Mouse (Mus musculus): ENCODE data around the gene Usp40. TPM values are rescaled to one million over a fixed set of nuclear protein-coding genes. Genes with fewer than 3 reads are reported as not detected.

Gene Usp40
- polyA plus RNA-seq, 1 experiment from 2014 or later = 31.2 TPM

DNA sequence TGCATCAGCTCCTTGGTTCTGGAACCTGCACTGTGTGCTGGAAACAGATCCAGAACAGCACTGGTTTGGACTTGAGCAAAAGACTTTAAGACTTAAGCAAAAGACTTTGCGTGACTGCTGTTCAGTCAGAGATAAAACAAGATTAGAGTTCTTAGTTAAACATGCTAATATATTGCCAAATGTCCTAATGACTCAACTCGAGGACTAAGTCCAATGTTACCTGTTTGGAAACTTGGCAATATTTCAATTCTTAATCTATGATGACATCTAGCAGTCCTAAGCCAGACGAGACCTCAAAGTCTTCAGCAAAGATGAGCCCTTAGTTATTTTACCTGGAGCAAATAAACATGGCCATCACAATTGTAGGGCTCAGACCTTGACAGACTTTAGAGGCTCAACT lies 5.4 kb upstream of the Usp40 start:
- Histone ChIP-seq H3K9ac (ENCODE audit: low read depth, low read length) (no peak overlapping the region), H3K4me3 (ENCODE audit: low read depth, low read length) (no peak overlapping the region), H3K27me3 (replicated peaks; ENCODE audit: control insufficient read depth, insufficient read depth, low read length) (no peaks in the 10 kb centered on the region), H3K4me1 (ENCODE audit: control insufficient read depth, insufficient read depth, low read length) (no peaks in the 10 kb centered on the region), H3K27ac (replicated peaks; ENCODE audit: low read depth, low read length) (no peak overlapping the region), H3K9me3 (ENCODE audit: control insufficient read depth, low read length) (peaks cover 16% of the 10 kb centered on the region; the same call in 1 of the 2 replicates), H3K36me3 (ENCODE audit: control insufficient read depth, insufficient read depth, low read length) (no peaks in the 10 kb centered on the region), H3K4me2 (ENCODE audit: low read depth, low read length) (no peak overlapping the region)
- DNase-seq (ENCODE audit: low spot score) = no peak
- no peak for ATAC-seq (ENCODE audit: low read depth)
- WGBS = 74% methylated on average over 3 of the region's 3 CpGs

DNA sequence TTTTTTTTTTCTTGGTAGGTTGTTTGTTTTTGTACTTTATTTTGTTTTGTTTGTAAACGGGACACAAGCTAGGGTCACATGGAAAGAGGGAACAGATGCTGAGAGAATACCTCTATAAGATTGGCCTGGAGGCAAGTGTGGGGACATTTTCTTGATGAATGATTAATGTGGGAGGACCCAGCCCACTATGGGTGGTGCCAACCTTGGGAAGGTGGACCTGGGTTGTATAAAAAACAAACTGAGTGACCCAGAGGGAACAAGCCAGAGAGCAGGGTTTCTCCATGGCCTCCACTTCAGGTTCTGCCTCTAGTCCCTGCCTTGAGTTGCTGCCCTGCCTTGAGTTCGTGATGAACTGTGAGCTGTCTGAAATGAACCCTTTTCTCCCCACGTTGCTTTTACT lies 1.2 kb upstream of the Usp40 start:
- no peak overlapping the region for H3K27ac ChIP-seq (replicated peaks; ENCODE audit: low read depth, low read length)
- peaks cover 5% of the 10 kb centered on the region; the same call in 1 of the 2 replicates for H3K9me3 ChIP-seq (ENCODE audit: control insufficient read depth, low read length)
- H3K4me3 ChIP-seq (ENCODE audit: low read depth, low read length) = no peak overlapping the region
- H3K36me3 ChIP-seq (ENCODE audit: control insufficient read depth, insufficient read depth, low read length) = peaks cover 11% of the 10 kb centered on the region; the same call in 1 of the 2 replicates
- no peak overlapping the region for H3K9ac ChIP-seq (ENCODE audit: low read depth, low read length)
- no peak overlapping the region for H3K4me2 ChIP-seq (ENCODE audit: low read depth, low read length)
- no peak for DNase-seq (ENCODE audit: low spot score)
- H3K27me3 ChIP-seq (replicated peaks; ENCODE audit: control insufficient read depth, insufficient read depth, low read length) = no peaks in the 10 kb centered on the region
- H3K4me1 ChIP-seq (ENCODE audit: control insufficient read depth, insufficient read depth, low read length) = peaks cover 12% of the 10 kb centered on the region
- WGBS = 63% methylated on average over 3 of the region's 3 CpGs
- ATAC-seq (ENCODE audit: low read depth) = no peak

DNA sequence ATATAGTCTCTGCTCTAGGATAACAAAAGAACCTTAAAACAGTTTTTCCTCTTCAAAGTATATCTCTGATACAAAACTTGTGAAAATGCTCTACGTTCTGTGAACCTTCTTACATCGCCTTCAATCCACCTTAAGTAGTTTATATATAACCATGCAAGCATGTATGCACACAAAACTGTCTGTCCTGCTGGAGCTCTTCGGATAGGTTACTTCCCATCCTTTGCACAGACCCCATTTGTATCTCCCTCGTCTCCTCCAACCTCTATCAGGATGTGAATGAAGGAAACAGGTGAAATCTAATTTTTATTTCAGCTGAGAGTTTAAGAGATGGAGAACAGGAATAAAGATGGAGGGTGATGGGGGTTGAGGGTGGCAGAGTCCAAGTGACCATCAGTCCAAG lies 384 bp upstream of the Usp40 start:
- peak; percentile 27; the same call in 1 of the 2 replicates for ATAC-seq (ENCODE audit: low read depth)
- Histone ChIP-seq H3K36me3 (ENCODE audit: control insufficient read depth, insufficient read depth, low read length) (peaks cover 17% of the 10 kb centered on the region), H3K27me3 (replicated peaks; ENCODE audit: control insufficient read depth, insufficient read depth, low read length) (no peaks in the 10 kb centered on the region), H3K4me3 (ENCODE audit: low read depth, low read length) (peak overlapping the region; percentile 58), H3K9me3 (ENCODE audit: control insufficient read depth, low read length) (no peaks in the 10 kb centered on the region), H3K27ac (replicated peaks; ENCODE audit: low read depth, low read length) (peak overlapping the region; percentile 88; the same call in 1 of the 2 replicates), H3K9ac (ENCODE audit: low read depth, low read length) (peak overlapping the region; percentile 88), H3K4me2 (ENCODE audit: low read depth, low read length) (peak overlapping the region; percentile 68), H3K4me1 (ENCODE audit: control insufficient read depth, insufficient read depth, low read length) (peaks cover 12% of the 10 kb centered on the region)
- 37% methylated on average over 4 of the region's 4 CpGs for WGBS
- DNase-seq (ENCODE audit: low spot score) = no peak

DNA sequence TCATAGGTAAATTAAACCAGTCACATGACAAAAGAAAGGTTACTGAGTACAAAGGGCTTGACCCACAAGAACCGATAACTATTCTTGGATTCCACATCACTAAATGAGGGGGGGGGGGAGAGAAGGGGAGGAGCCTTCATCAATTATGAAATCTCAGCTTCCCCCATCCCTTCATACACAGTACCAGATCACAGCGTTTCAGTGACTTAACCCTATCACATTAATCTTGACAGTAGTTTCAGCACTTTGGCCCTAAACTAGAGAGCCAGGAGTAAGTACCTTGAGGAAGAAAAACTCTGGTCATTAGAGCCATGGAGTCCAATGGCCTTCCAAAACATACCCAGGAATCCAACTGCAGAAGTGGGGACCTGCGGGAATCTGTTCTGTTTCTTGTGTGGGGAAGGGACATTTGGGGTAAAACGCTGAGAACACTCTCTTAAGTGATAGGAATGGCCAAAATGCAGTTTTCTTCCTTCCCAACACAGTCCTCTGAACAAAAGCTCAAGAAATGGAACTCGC lies 600 bp downstream of the Usp40 start:
- 3% methylated on average over 5 of the region's 5 CpGs for WGBS
- DNase-seq (ENCODE audit: low spot score) = peak; percentile 13

DNA sequence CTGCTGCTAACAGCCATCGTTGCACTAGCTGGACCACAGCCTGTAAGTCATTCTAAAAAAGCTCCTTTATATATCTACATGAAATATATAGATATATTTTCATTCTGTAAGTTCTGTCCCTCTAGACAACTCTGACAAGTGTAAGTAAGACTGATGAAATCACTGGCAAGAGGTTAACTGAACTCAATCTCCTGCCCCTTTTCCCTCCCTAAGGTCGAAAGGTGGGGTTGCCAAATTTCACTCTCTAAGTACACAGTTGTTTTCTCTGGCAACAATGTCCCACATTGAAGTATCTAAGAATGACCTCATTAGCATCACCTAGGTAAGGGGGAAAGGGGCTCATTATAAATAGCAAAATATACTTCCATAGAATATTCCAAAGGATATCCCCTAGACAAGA lies 15.6 kb downstream of the Usp40 start:
- Histone ChIP-seq H3K9me3 (ENCODE audit: control insufficient read depth, low read length) (no peaks in the 10 kb centered on the region), H3K27ac (replicated peaks; ENCODE audit: low read depth, low read length) (no peak overlapping the region), H3K4me2 (ENCODE audit: low read depth, low read length) (no peak overlapping the region), H3K36me3 (ENCODE audit: control insufficient read depth, insufficient read depth, low read length) (peaks cover 95% of the 10 kb centered on the region), H3K4me3 (ENCODE audit: low read depth, low read length) (no peak overlapping the region), H3K27me3 (replicated peaks; ENCODE audit: control insufficient read depth, insufficient read depth, low read length) (no peaks in the 10 kb centered on the region), H3K9ac (ENCODE audit: low read depth, low read length) (no peak overlapping the region), H3K4me1 (ENCODE audit: control insufficient read depth, insufficient read depth, low read length) (no peaks in the 10 kb centered on the region)
- WGBS = 91% methylated on average over 2 of the region's 2 CpGs
- no peak for DNase-seq (ENCODE audit: low spot score)
- ATAC-seq (ENCODE audit: low read depth) = no peak

More for the DNA sequence above, 600 bp downstream of the Usp40 start:
- H3K4me3 ChIP-seq (ENCODE audit: low read depth, low read length) = peak overlapping the region; percentile 58
- no peaks in the 10 kb centered on the region for H3K9me3 ChIP-seq (ENCODE audit: control insufficient read depth, low read length)
- H3K27me3 ChIP-seq (replicated peaks; ENCODE audit: control insufficient read depth, insufficient read depth, low read length) = no peaks in the 10 kb centered on the region
- H3K36me3 ChIP-seq (ENCODE audit: control insufficient read depth, insufficient read depth, low read length) = peaks cover 27% of the 10 kb centered on the region
- peak; percentile 42 for ATAC-seq (ENCODE audit: low read depth)
- peak overlapping the region; percentile 68 for H3K4me2 ChIP-seq (ENCODE audit: low read depth, low read length)
- peak overlapping the region; percentile 88 for H3K9ac ChIP-seq (ENCODE audit: low read depth, low read length)
- H3K4me1 ChIP-seq (ENCODE audit: control insufficient read depth, insufficient read depth, low read length) = peaks cover 12% of the 10 kb centered on the region
- peak overlapping the region; percentile 88 for H3K27ac ChIP-seq (replicated peaks; ENCODE audit: low read depth, low read length)

DNA sequence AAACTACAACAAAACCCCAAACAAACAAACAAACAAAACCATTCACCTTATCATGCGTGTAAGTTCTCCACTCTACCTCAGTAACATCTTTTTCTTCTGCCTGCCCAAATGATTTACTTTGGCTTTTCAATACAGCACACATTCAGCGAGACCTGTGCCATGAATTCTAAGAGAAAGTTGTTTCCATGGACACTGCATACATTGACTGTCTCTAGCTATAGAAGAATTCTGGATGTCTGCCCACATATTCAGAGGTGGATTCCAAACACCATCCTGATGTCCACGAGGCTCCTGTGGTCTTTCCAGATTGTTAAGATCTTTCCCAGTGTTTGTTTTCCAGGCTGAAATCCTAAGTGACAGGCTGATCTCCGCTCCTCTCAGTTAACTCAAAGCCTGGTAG lies 26.1 kb downstream of the Usp40 start:
- no peak overlapping the region for H3K27ac ChIP-seq (replicated peaks; ENCODE audit: low read depth, low read length)
- ATAC-seq (ENCODE audit: low read depth) (no peak), DNase-seq (ENCODE audit: low spot score) (peak; percentile 5)

DNA sequence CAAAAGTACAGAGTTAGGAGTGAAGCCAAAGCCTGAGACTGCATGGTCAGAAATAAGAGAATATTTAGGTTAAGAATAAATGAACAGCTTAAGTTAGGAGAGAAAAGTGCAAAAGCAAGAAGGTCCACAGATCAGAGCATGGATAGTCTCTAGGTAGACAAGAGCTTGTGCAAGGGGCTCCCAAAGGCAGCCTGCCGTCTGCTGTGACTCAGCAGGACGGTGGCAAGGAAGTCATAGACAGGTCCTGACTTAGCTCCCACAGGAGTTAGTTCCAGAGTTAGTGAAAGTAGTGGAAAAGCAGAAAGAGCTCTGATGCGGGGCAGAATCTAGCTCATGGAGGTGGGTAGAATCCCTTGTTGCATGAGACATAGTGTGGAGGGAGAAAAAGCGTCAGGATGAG lies 38.0 kb downstream of the Usp40 start:
- 79% methylated on average over 4 of the region's 4 CpGs for WGBS
- H3K27ac ChIP-seq (replicated peaks; ENCODE audit: low read depth, low read length) = no peak overlapping the region
- ATAC-seq (ENCODE audit: low read depth) (no peak), DNase-seq (ENCODE audit: low spot score) (no peak)
- H3K4me2 ChIP-seq (ENCODE audit: low read depth, low read length) = no peak overlapping the region
- no peak overlapping the region for H3K9ac ChIP-seq (ENCODE audit: low read depth, low read length)
- H3K27me3 ChIP-seq (replicated peaks; ENCODE audit: control insufficient read depth, insufficient read depth, low read length) = no peaks in the 10 kb centered on the region
- peaks cover 87% of the 10 kb centered on the region for H3K36me3 ChIP-seq (ENCODE audit: control insufficient read depth, insufficient read depth, low read length)
- H3K4me3 ChIP-seq (ENCODE audit: low read depth, low read length) = no peak overlapping the region
- H3K4me1 ChIP-seq (ENCODE audit: control insufficient read depth, insufficient read depth, low read length) = no peaks in the 10 kb centered on the region
- H3K9me3 ChIP-seq (ENCODE audit: control insufficient read depth, low read length) = no peaks in the 10 kb centered on the region

More for the DNA sequence above, 26.1 kb downstream of the Usp40 start:
- Histone ChIP-seq H3K4me2 (ENCODE audit: low read depth, low read length) (no peak overlapping the region), H3K27me3 (replicated peaks; ENCODE audit: control insufficient read depth, insufficient read depth, low read length) (no peaks in the 10 kb centered on the region), H3K9me3 (ENCODE audit: control insufficient read depth, low read length) (no peaks in the 10 kb centered on the region), H3K4me1 (ENCODE audit: control insufficient read depth, insufficient read depth, low read length) (no peaks in the 10 kb centered on the region), H3K4me3 (ENCODE audit: low read depth, low read length) (no peak overlapping the region), H3K36me3 (ENCODE audit: control insufficient read depth, insufficient read depth, low read length) (peaks cover 92% of the 10 kb centered on the region), H3K9ac (ENCODE audit: low read depth, low read length) (no peak overlapping the region)
- 68% methylated on average over 4 of the region's 4 CpGs for WGBS

DNA sequence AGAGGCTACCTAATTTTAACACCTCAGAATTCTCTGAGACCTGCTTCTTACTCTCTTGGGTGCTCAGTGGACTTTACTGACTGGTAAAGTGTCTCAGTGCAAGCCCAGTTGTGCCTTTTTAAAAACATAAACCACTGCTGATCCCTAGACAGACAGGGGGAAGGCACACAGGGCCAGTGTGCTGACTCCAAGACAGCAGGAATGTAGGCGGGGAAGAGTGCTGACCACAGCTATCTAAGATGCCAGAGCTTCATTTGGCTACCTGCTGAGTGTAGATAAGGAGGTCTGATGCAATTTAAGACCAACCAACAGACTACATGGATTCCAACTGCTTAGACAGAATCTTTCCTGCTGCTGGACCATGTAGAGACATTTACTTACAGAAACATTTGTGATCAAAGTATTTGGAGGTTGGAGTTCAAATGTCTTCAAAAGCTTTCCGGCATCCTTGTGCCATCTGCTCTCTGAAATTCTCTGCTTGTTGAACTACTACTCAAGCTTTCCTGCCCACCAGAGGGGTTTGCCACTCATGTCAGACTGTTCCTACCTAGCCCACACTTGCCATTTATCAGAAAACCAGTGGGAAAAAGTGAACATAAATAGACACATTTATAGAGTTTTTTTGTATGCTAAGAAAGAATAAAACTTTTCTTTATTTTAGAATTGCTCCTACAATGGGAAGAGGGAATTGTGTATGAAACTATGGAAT lies 46.7 kb downstream of the Usp40 start:
- 70% methylated on average over 2 of the region's 2 CpGs for WGBS
- H3K4me3 ChIP-seq (ENCODE audit: low read depth, low read length) = no peak overlapping the region
- DNase-seq (ENCODE audit: low spot score) (no peak), ATAC-seq (ENCODE audit: low read depth) (no peak)
- no peaks in the 10 kb centered on the region for H3K27me3 ChIP-seq (replicated peaks; ENCODE audit: control insufficient read depth, insufficient read depth, low read length)
- no peak overlapping the region for H3K4me2 ChIP-seq (ENCODE audit: low read depth, low read length)
- no peaks in the 10 kb centered on the region for H3K4me1 ChIP-seq (ENCODE audit: control insufficient read depth, insufficient read depth, low read length)
- H3K9ac ChIP-seq (ENCODE audit: low read depth, low read length) = no peak overlapping the region
- no peaks in the 10 kb centered on the region for H3K9me3 ChIP-seq (ENCODE audit: control insufficient read depth, low read length)
- no peak overlapping the region for H3K27ac ChIP-seq (replicated peaks; ENCODE audit: low read depth, low read length)
- H3K36me3 ChIP-seq (ENCODE audit: control insufficient read depth, insufficient read depth, low read length) = peaks cover 82% of the 10 kb centered on the region

DNA sequence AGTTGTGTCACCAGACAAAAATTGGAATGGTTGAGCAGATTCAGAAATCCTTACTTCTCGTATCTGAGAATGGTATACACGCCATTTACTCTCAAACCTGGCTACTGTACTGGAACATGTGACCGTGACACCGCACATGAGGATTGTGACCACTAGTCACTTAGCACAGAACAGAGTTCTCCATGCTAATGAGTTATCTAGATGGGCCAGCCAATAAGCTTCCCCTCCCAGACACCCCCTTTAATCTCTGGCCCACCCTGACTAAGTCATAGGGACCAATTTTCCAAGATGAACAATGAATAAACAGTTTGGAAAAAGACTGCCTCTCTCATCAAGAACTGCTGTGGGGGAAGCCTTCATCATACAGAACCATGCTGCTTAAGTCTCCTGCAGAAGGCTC lies 47.6 kb downstream of the Usp40 start:
- H3K4me1 ChIP-seq (ENCODE audit: control insufficient read depth, insufficient read depth, low read length) = no peaks in the 10 kb centered on the region
- H3K27me3 ChIP-seq (replicated peaks; ENCODE audit: control insufficient read depth, insufficient read depth, low read length) = no peaks in the 10 kb centered on the region
- no peak overlapping the region for H3K4me2 ChIP-seq (ENCODE audit: low read depth, low read length)
- 96% methylated on average over 4 of the region's 4 CpGs for WGBS
- no peak overlapping the region for H3K4me3 ChIP-seq (ENCODE audit: low read depth, low read length)
- DNase-seq (ENCODE audit: low spot score) = no peak
- H3K9ac ChIP-seq (ENCODE audit: low read depth, low read length) = no peak overlapping the region
- H3K27ac ChIP-seq (replicated peaks; ENCODE audit: low read depth, low read length) = no peak overlapping the region
- ATAC-seq (ENCODE audit: low read depth) = no peak
- H3K36me3 ChIP-seq (ENCODE audit: control insufficient read depth, insufficient read depth, low read length) = peaks cover 83% of the 10 kb centered on the region
- no peaks in the 10 kb centered on the region for H3K9me3 ChIP-seq (ENCODE audit: control insufficient read depth, low read length)
